Mouse (Mus musculus) embryonic facial prominence, embryonic 15.5 days (tissue): Measurements from ENCODE around the gene Meis2. TPM values are rescaled to one million over a fixed set of nuclear protein-coding genes. Genes with fewer than 3 reads are reported as not detected.

Source experiments
- ATAC-seq: fragments of 200-750 bp; cut with Nextera tagmentation; 2 replicates; pipeline ENCODE4 v1.8.0; 2017; ENCODE audit warnings: low read depth, moderate TSS enrichment; ENCODE audit not compliant: insufficient number of reproducible peaks, low FRiP score, low TSS enrichment
- H3K27ac ChIP-seq: fragments of 300-500 bp; sonication (generic); replicated peaks from 2 replicates; pipeline ENCODE4 v1.5.1; 2015; ENCODE audit warnings: mild to moderate bottlenecking, inconsistent platforms
- H3K27me3 ChIP-seq: fragments of 300-500 bp; sonication (generic); 2 replicates; pipeline ENCODE4 v1.6.1; 2015; ENCODE audit warnings: inconsistent platforms
- H3K36me3 ChIP-seq: fragments of 300-500 bp; sonication (generic); 2 replicates; pipeline ENCODE4 v1.6.1; 2015; ENCODE audit warnings: mild to moderate bottlenecking, inconsistent platforms
- H3K4me1 ChIP-seq: fragments of 300-500 bp; sonication (generic); 2 replicates; pipeline ENCODE4 v1.6.1; 2015; ENCODE audit warnings: inconsistent platforms
- H3K4me2 ChIP-seq: fragments of 300-500 bp; sonication (generic); replicated peaks from 2 replicates; pipeline ENCODE4 v1.6.1; 2015; ENCODE audit warnings: mild to moderate bottlenecking, inconsistent platforms
- H3K4me3 ChIP-seq: fragments of 300-500 bp; sonication (generic); replicated peaks from 2 replicates; pipeline ENCODE4 v1.5.1; 2015; ENCODE audit warnings: mild to moderate bottlenecking, inconsistent platforms
- H3K9ac ChIP-seq: fragments of 300-500 bp; sonication (generic); 2 replicates; pipeline ENCODE4 v1.6.1; 2015; ENCODE audit warnings: inconsistent platforms
- H3K9me3 ChIP-seq: fragments of 300-500 bp; sonication (generic); replicated peaks from 2 replicates; pipeline ENCODE4 v1.6.1; 2016; ENCODE audit warnings: inconsistent platforms
- whole genome bisulfite sequencing: fragments of 180-500 bp; shearing (Covaris S2); methylation state at CpG from one replicate; pipeline ENCODE4 v1.1.7; 2015; 5-methylcytosine and 5-hydroxymethylcytosine counted together
- polyA plus RNA-seq: library from polyadenylated mRNA; unstranded; fragments of >200 nt; fragmentation: Nextera tagmentation; extraction: Ambion mirVana; gene quantifications from 2 replicates; pipeline ENCODE4 v1.2.1, GENCODE M21; 2015

Gene Meis2
- polyA plus RNA-seq, 1 experiment from 2014 or later: 33.4 TPM

- Histone ChIP-seq H3K9me3 (no peaks in the 10 kb centered on the region), H3K4me1 (0 out of 2 replicates have a peak, but pooled peaks cover under 1% of the 10 kb centered on the region), H3K9ac (no peak overlapping the region), H3K4me3 (no peak overlapping the region), H3K4me2 (no peak overlapping the region), H3K27me3 (no peaks in the 10 kb centered on the region), H3K27ac (no peak overlapping the region), H3K36me3 (no peaks in the 10 kb centered on the region)
- 43% methylated on average over 8 of the region's 8 CpGs for WGBS
- ATAC-seq: no peak
Observed at GRCm38 (mm10) chr2:115969201-115969600, 96.4 kb downstream of the Meis2 start.

DNA sequence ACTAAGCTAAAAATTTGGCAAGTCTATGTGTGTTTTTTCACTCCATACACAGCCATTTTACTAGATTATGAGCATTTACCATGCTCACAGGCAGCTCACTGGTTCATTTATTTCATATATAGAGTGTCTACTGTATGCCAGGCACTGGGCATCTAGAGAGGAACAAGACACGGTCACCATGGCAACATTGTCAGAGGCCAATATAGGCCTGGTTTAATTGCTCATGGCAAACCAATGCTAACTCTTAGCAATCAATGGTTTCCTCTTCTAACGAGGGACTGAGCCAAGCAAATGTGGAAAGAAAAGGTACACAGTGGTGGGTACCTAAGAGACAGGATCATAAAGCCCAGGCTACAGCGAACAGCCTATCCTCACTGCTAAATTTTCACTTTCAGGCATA is 100.7 kb downstream of the Meis2 start:
- Histone ChIP-seq H3K4me1 (0 out of 2 replicates have a peak, but pooled peaks cover 5% of the 10 kb centered on the region), H3K4me2 (no peak overlapping the region), H3K9ac (no peak overlapping the region), H3K27ac (no peak overlapping the region), H3K9me3 (no peaks in the 10 kb centered on the region), H3K27me3 (no peaks in the 10 kb centered on the region), H3K4me3 (no peak overlapping the region), H3K36me3 (no peaks in the 10 kb centered on the region)
- WGBS: 81% methylated on average over 3 of the region's 3 CpGs
- ATAC-seq: no peak

DNA sequence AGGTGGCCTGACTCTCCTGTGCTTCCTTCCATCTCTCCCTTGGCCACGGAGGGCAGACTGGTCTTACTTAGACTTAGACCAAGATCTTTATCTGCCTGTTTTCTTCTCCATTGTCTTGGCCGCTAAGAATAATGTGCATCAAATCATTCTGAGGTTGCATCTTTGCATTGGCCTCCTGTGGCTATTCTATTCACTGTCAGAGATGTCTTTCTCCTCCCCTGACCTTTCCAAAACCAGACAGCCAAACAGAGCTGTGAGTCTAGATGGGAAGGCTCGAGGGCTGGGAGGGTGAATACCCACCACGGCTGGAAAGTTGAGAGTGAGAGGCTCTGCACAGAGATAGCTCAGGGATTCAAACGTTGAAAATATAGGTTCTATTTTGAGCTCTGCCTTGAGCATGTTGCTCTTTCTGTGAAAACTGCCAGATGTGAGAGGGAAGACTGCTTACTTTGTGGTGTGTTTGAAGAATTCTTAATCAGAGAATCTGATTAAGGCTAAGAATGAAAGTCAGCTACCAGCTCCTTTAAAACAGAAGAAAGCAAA is 102.3 kb downstream of the Meis2 start:
- Histone ChIP-seq H3K27ac (no peak overlapping the region), H3K4me3 (no peak overlapping the region), H3K4me1 (0 out of 2 replicates have a peak, but pooled peaks cover 5% of the 10 kb centered on the region), H3K36me3 (no peaks in the 10 kb centered on the region), H3K4me2 (no peak overlapping the region), H3K9me3 (no peaks in the 10 kb centered on the region), H3K9ac (no peak overlapping the region), H3K27me3 (no peaks in the 10 kb centered on the region)
- WGBS: 34% methylated on average over 5 of the region's 5 CpGs
- no peak for ATAC-seq

DNA sequence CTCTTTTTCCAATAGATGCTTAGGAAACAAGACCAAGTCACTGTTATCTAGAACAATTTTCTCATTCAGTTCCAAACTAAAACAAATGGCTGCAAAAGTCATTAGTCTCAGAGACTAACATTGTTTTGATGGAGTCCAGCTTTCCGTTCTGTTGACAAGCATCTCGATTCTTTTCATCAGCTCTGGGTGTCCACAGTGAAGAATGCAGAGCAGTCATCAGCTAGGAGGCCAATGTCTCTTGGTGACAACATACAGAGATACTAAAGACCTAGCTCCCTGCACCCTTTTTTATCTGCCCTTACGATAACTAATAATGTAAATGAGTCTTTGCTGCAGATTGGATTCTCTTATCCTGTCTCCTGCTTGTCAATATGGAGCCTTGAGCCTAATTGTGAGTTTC is 102.9 kb downstream of the Meis2 start:
- WGBS: 71% methylated on average over 3 of the region's 3 CpGs
- Histone ChIP-seq H3K4me3 (no peak overlapping the region), H3K4me2 (no peak overlapping the region), H3K9ac (no peak overlapping the region), H3K27me3 (no peaks in the 10 kb centered on the region), H3K9me3 (no peaks in the 10 kb centered on the region), H3K27ac (no peak overlapping the region), H3K36me3 (no peaks in the 10 kb centered on the region), H3K4me1 (0 out of 2 replicates have a peak, but pooled peaks cover 5% of the 10 kb centered on the region)
- no peak for ATAC-seq

DNA sequence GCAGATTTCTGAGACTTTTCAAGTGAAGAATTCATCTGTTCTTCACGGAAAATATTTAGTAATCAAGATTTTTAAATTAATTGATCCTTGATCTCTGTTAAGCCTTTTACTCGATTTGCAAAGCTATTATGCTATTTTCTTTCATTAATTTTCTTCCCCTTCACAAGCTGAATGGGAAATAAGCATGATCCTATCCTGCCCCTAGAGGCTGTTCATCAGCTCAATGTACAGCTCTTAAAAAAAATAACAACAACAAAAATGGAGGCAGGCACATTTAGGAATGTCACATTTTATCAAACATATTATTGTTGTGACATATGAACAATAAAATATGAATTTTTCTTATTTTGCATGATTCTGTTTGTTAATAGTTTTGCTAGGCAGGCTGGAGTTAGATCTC is 103.5 kb downstream of the Meis2 start:
- Histone ChIP-seq H3K9me3 (no peaks in the 10 kb centered on the region), H3K4me3 (no peak overlapping the region), H3K4me2 (no peak overlapping the region), H3K4me1 (0 out of 2 replicates have a peak, but pooled peaks cover 5% of the 10 kb centered on the region), H3K36me3 (no peaks in the 10 kb centered on the region), H3K27me3 (no peaks in the 10 kb centered on the region), H3K27ac (no peak overlapping the region), H3K9ac (no peak overlapping the region)
- ATAC-seq: no peak
- WGBS: 49% methylated on average over 2 of the region's 2 CpGs

DNA sequence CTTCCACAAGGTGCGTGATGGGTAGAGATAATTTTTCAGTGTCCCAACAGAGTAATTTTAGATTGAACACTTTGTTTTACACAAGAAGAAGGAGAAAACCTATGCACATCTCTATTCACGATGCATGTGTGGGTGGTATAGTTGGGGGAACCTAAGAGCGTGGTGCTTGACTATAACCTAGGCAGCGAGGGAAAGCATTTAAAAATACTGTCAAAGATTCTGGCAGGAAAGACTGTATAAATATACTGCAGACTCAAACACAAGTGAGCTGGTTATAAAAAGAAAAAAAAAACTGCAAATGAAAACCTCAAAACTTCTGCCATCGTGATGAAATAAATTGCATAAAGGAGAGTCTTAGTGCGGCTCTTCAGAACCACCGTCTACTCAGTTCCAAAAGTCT is 105.0 kb downstream of the Meis2 start:
- Histone ChIP-seq H3K9me3 (no peaks in the 10 kb centered on the region), H3K27me3 (no peaks in the 10 kb centered on the region), H3K4me1 (0 out of 2 replicates have a peak, but pooled peaks cover 5% of the 10 kb centered on the region), H3K27ac (no peak overlapping the region), H3K9ac (no peak overlapping the region), H3K36me3 (no peaks in the 10 kb centered on the region), H3K4me3 (no peak overlapping the region), H3K4me2 (no peak overlapping the region)
- ATAC-seq: no peak
- 74% methylated on average over 7 of the region's 7 CpGs for WGBS

GRCm38 (mm10) chr2:115956786-115957185 is 108.9 kb downstream of the Meis2 start:
- Histone ChIP-seq H3K4me3 (no peak overlapping the region), H3K27ac (no peak overlapping the region), H3K9me3 (no peaks in the 10 kb centered on the region), H3K36me3 (no peaks in the 10 kb centered on the region), H3K4me2 (no peak overlapping the region), H3K9ac (no peak overlapping the region), H3K4me1 (no peaks in the 10 kb centered on the region), H3K27me3 (no peaks in the 10 kb centered on the region)
- 83% methylated on average over 2 of the region's 2 CpGs for WGBS
- no peak for ATAC-seq

DNA sequence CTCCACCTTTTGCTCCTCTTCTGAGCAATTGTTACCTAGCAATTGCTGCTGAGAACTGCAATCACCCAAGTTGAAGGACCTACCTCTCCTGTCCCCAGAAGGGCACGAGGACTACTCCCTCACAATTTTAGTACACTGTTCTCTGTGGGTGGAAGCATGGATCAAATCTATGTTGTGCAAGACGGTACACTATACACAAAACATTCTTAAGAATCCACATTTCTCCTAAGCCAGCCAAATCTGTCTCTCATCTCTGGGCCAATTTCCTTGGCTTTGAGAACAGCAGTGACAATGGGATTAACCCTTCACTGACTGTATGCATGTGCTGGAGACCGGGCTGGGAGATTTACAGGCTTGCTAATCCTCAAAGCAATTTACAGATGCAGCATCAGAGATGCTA is 115.0 kb downstream of the Meis2 start:
- no peaks in the 10 kb centered on the region for H3K27me3 ChIP-seq
- no peaks in the 10 kb centered on the region for H3K36me3 ChIP-seq
- no peaks in the 10 kb centered on the region for H3K9me3 ChIP-seq
- no peak overlapping the region for H3K27ac ChIP-seq
- H3K9ac ChIP-seq: no peak overlapping the region
- no peak for ATAC-seq
- WGBS: 36% methylated on average over 3 of the region's 3 CpGs
- peaks cover 9% of the 10 kb centered on the region; the same call in 1 of the 2 replicates for H3K4me1 ChIP-seq
- no peak overlapping the region for H3K4me3 ChIP-seq
- H3K4me2 ChIP-seq: no peak overlapping the region

- H3K36me3 ChIP-seq: no peaks in the 10 kb centered on the region
- no peak overlapping the region for H3K4me3 ChIP-seq
- no peaks in the 10 kb centered on the region for H3K27me3 ChIP-seq
- H3K4me1 ChIP-seq: peaks cover 9% of the 10 kb centered on the region; the same call in 1 of the 2 replicates
- no peak for ATAC-seq
- H3K9ac ChIP-seq: no peak overlapping the region
- H3K9me3 ChIP-seq: no peaks in the 10 kb centered on the region
- WGBS: 78% methylated on average over 7 of the region's 7 CpGs
- no peak overlapping the region for H3K27ac ChIP-seq
- H3K4me2 ChIP-seq: no peak overlapping the region
Observed at GRCm38 (mm10) chr2:115948630-115949426, 116.8 kb downstream of the Meis2 start.

DNA sequence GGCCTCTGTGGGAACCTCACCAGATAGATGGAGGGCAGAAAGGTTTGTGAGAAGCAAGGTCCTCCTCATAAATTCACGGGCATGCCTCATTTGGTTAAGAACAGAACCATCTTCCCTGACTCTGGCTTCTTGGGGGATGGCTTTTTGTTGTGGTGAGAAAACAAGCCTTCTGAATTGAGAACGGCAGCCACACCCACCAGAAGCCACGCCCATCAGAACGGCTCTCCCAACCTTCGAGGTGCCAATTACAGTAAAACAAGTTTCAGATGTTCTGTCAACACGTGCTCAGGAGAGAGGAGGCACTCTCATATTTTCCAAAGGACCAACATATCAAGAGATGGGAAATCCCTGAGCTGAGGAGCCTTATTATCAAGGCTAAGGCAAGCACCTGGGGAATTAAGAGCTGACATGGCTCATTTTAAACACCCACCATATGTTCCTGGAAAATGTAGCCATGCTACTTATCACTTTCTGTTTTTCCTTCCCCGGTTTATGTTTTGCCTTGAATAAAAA is 117.9 kb downstream of the Meis2 start:
- H3K4me2 ChIP-seq: no peak overlapping the region
- ATAC-seq: no peak

GRCm38 (mm10) chr2:115943044-115943443 is 122.6 kb downstream of the Meis2 start:
- Histone ChIP-seq H3K9me3 (no peaks in the 10 kb centered on the region), H3K27me3 (no peaks in the 10 kb centered on the region), H3K4me3 (no peak overlapping the region), H3K36me3 (no peaks in the 10 kb centered on the region), H3K9ac (no peak overlapping the region), H3K4me2 (no peak overlapping the region), H3K27ac (no peak overlapping the region), H3K4me1 (peaks cover 7% of the 10 kb centered on the region; the same call in 1 of the 2 replicates)
- ATAC-seq: no peak
- 85% methylated on average over 8 of the region's 8 CpGs for WGBS

More for the DNA sequence above, 117.9 kb downstream of the Meis2 start:
- 12% methylated on average over 7 of the region's 7 CpGs for WGBS
- Histone ChIP-seq H3K4me1 (peaks cover 9% of the 10 kb centered on the region; the same call in 1 of the 2 replicates), H3K36me3 (no peaks in the 10 kb centered on the region), H3K27me3 (no peaks in the 10 kb centered on the region), H3K4me3 (no peak overlapping the region), H3K27ac (0 out of 2 replicates have a peak overlapping the region, but pooled peaks have one; percentile 34), H3K9ac (no peak overlapping the region), H3K9me3 (no peaks in the 10 kb centered on the region)
